Comparison of ENCODE assay signal across 30 mouse cellular contexts in the genomic region with DNA sequence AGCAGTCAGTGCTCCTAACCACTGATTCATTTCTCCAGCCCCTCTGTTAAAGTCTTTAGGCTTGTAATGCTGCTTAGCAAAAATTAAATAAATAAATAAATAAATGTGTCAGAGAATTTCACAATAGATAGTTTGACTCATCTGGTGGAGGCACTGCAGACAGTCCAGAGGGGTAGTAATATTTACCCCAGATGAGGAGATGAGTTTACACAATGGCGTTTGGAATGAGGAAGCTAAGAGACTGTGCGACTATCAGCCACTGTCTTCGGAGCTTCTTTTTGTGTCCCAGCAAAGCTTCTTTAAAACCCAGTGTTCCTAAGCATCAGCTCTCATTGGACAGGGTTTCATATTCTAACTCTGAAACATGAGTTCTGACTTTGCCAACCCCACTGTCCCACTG.
DNase-seq lines count a peak whose midpoint lies in the region; ATAC-seq and TF ChIP-seq lines count a peak whose summit lies in the region.
"Had no signal": no experiment of that assay in that cellular context is flagged by ENCODE, and none has a peak within 500 bp of the region (broad histone marks: within the 10 kb centered on the region; RNA-seq: fewer than 3 reads in every experiment).

No protein-coding gene starts in this region.

- 0 out of 2 replicates have a peak, but pooled peaks cover 1% of the 10 kb centered on the region for H3K79me2 ChIP-seq in MEL (ENCODE audit: control insufficient read depth, insufficient read depth, low read length, poor library complexity)

- no peaks in the 10 kb centered on the region for H3K36me3 ChIP-seq in heart, embryonic 13.5 days
- H3K36me3 ChIP-seq in heart, embryonic 10.5 days: no peaks in the 10 kb centered on the region
- peaks cover 0 to 17% of the 10 kb centered on the region in 2 experiments; a peak in 2 of 4 replicates for H3K36me3 ChIP-seq in MEL (ENCODE audit: control insufficient read depth in 1 of 2, insufficient read depth in 2 of 2, low read length in 2 of 2)
- H3K36me3 ChIP-seq in liver, embryonic 14.5 days (replicated peaks; ENCODE audit: control insufficient read depth, insufficient read depth, low read depth): peaks cover 4% of the 10 kb centered on the region; the same call in 1 of the 2 replicates
- H3K36me3 ChIP-seq: embryonic facial prominence, embryonic 10.5 days; embryonic facial prominence, embryonic 15.5 days; forebrain, embryonic 12.5 days; hindbrain, embryonic 15.5 days; limb, embryonic 13.5 days; midbrain, embryonic 12.5 days; neural tube, embryonic 13.5 days; stomach, embryonic 15.5 days had no signal

- no peak for TF ChIP-seq POLR2A in MEL (IDR thresholded peaks at IDR 0.05; ENCODE audit: control insufficient read depth in 1 of 2, insufficient read depth in 1 of 2, low read depth in 1 of 2, low read length in 2 of 2, poor library complexity in 1 of 2)

- H3K27ac ChIP-seq in heart, embryonic 13.5 days (replicated peaks): 0 out of 2 replicates have a peak overlapping the region, but pooled peaks have one; percentile 58
- no peak overlapping the region for H3K27ac ChIP-seq in heart, embryonic 10.5 days
- peak overlapping the region; percentile 99 for H3K27ac ChIP-seq in MEL (ENCODE audit: control insufficient read depth, low read depth, low read length)
- H3K27ac ChIP-seq in liver, embryonic 14.5 days: no peak overlapping the region; the same call in 1 of the 2 replicates
- H3K27ac ChIP-seq: embryonic facial prominence, embryonic 10.5 days; embryonic facial prominence, embryonic 15.5 days; hindbrain, embryonic 15.5 days; left cerebral cortex, adult 2 months; limb, embryonic 13.5 days; neural tube, embryonic 13.5 days; stomach, embryonic 15.5 days had no signal

- peaks cover 5% of the 10 kb centered on the region; the same call in 1 of the 2 replicates for H3K4me1 ChIP-seq in heart, embryonic 13.5 days
- no peaks in the 10 kb centered on the region for H3K4me1 ChIP-seq in heart, embryonic 10.5 days
- peaks cover 3 to 17% of the 10 kb centered on the region in 2 experiments for H3K4me1 ChIP-seq in MEL (ENCODE audit: control insufficient read depth in 1 of 2, insufficient read depth in 2 of 2, low read length in 2 of 2)
- H3K4me1 ChIP-seq in liver, embryonic 14.5 days (replicated peaks; ENCODE audit: control insufficient read depth in 2 of 2, insufficient read depth in 2 of 2, low read length in 1 of 2): peaks cover 10 to 26% of the 10 kb centered on the region in 2 experiments
- H3K4me1 ChIP-seq: neural tube, embryonic 13.5 days; stomach, embryonic 15.5 days had no signal

- WGBS in heart, embryonic 13.5 days: 95% methylated on average over 3 of the region's 3 CpGs
- 87% methylated on average over 3 of the region's 3 CpGs for WGBS in heart, embryonic 10.5 days
- 69% methylated on average over 3 of the region's 3 CpGs for WGBS in liver, embryonic 14.5 days (ENCODE audit: insufficient replicate concordance)

- TF ChIP-seq EP300 in MEL (IDR thresholded peaks at IDR 0.05; ENCODE audit: low read depth in 1 of 2, low read length in 2 of 2): no peak
- no peak for TF ChIP-seq EP300 in liver, embryonic 14.5 days (IDR thresholded peaks at IDR 0.05; ENCODE audit: low read depth)

- no peak for TF ChIP-seq RAD21 in MEL (IDR thresholded peaks at IDR 0.05; ENCODE audit: low read depth, low read length)

- H3K4me3 ChIP-seq in heart, embryonic 13.5 days: no peak overlapping the region
- H3K4me3 ChIP-seq in heart, embryonic 10.5 days: no peak overlapping the region
- H3K4me3 ChIP-seq in MEL (ENCODE audit: control insufficient read depth in 1 of 2, insufficient read depth in 1 of 2, low read depth in 2 of 2, low read length in 2 of 2): no peak overlapping the region
- H3K4me3 ChIP-seq in liver, embryonic 14.5 days (ENCODE audit: insufficient read depth in 1 of 2, low read depth in 2 of 2, low read length in 2 of 2): no peak overlapping the region; a peak in 1 of 4 replicates
- H3K4me3 ChIP-seq: embryonic facial prominence, embryonic 10.5 days; embryonic facial prominence, embryonic 15.5 days; forebrain, embryonic 12.5 days; hindbrain, embryonic 15.5 days; left cerebral cortex, adult 2 months; limb, embryonic 13.5 days; midbrain, embryonic 12.5 days; neural tube, embryonic 13.5 days; stomach, embryonic 15.5 days had no signal

- no peaks in the 10 kb centered on the region for H3K9me3 ChIP-seq in heart, embryonic 13.5 days
- H3K9me3 ChIP-seq in heart, embryonic 10.5 days: no peaks in the 10 kb centered on the region
- H3K9me3 ChIP-seq in MEL (replicated peaks; ENCODE audit: insufficient read depth, low read length): no peaks in the 10 kb centered on the region
- H3K9me3 ChIP-seq in liver, embryonic 14.5 days (ENCODE audit: control insufficient read depth, low read length): no peaks in the 10 kb centered on the region
- H3K9me3 ChIP-seq: embryonic facial prominence, embryonic 10.5 days; embryonic facial prominence, embryonic 15.5 days; forebrain, embryonic 12.5 days; hindbrain, embryonic 15.5 days; limb, embryonic 13.5 days; midbrain, embryonic 12.5 days; neural tube, embryonic 13.5 days; stomach, embryonic 15.5 days had no signal

- H3K9ac ChIP-seq in heart, embryonic 13.5 days: no peak overlapping the region
- no peak overlapping the region for H3K9ac ChIP-seq in MEL (ENCODE audit: control insufficient read depth, low read depth, low read length, poor library complexity, severe bottlenecking)
- no peak overlapping the region for H3K9ac ChIP-seq in liver, embryonic 14.5 days (replicated peaks)
- H3K9ac ChIP-seq: embryonic facial prominence, embryonic 15.5 days; forebrain, embryonic 12.5 days; forebrain, postnatal 0 days; hindbrain, embryonic 15.5 days; limb, embryonic 13.5 days; midbrain, embryonic 12.5 days; neural tube, embryonic 13.5 days; stomach, embryonic 15.5 days had no signal

- no peak for TF ChIP-seq CTCF in MEL (IDR thresholded peaks at IDR 0.05 in 2 of 3, conservative IDR thresholded peaks at IDR 0.05 in 1 of 3; ENCODE audit: control insufficient read depth in 1 of 3, insufficient read depth in 1 of 3, low read depth in 2 of 3, low read length in 3 of 3, poor library complexity in 1 of 3, severe bottlenecking in 1 of 3)
- TF ChIP-seq CTCF in liver, embryonic 14.5 days (IDR thresholded peaks at IDR 0.05; ENCODE audit: low read depth): no peak; the same call in 1 of the 2 replicates

- H3K27me3 ChIP-seq in heart, embryonic 13.5 days (replicated peaks): peaks cover 10% of the 10 kb centered on the region; the same call in 1 of the 2 replicates
- H3K27me3 ChIP-seq in heart, embryonic 10.5 days (ENCODE audit: insufficient read depth, poor library complexity, severe bottlenecking): no peaks in the 10 kb centered on the region
- H3K27me3 ChIP-seq in MEL (ENCODE audit: control insufficient read depth in 1 of 2, insufficient read depth in 2 of 2, low read length in 2 of 2): no peaks in the 10 kb centered on the region
- H3K27me3 ChIP-seq in liver, embryonic 14.5 days (ENCODE audit: control insufficient read depth, insufficient read depth, low read length): no peaks in the 10 kb centered on the region
- H3K27me3 ChIP-seq: megakaryocyte, embryonic 14.5 days; midbrain, embryonic 12.5 days; neural tube, embryonic 13.5 days; stomach, embryonic 15.5 days had no signal

- no peak for DNase-seq in heart, embryonic 10.5 days (ENCODE audit: low spot score)
- peak; percentile 38 for DNase-seq in MEL (ENCODE audit: low read depth, low spot score)
- no peak for DNase-seq in liver, embryonic 14.5 days (ENCODE audit: low read depth in 3 of 3, low spot score in 3 of 3)
- DNase-seq in gastrocnemius, adult 8-10 months (ENCODE audit: low spot score in 2 of 2): no peak
- no peak for DNase-seq in ovary, postnatal 14 days (ENCODE audit: low spot score)
- DNase-seq: adrenal gland, adult 2 months; adrenal gland, postnatal 36 days; cerebellum, adult 2 months; cerebellum, postnatal 14 days; forebrain, postnatal 0 days; gastrocnemius, postnatal 36 days; kidney, adult 11 months; kidney, postnatal 14 days; lung, adult 2 months; right cerebral cortex, postnatal 14 days had no signal

- H3K4me2 ChIP-seq in heart, embryonic 13.5 days: no peak overlapping the region
- H3K4me2 ChIP-seq in liver, embryonic 14.5 days (ENCODE audit: low read depth): peak overlapping the region; percentile 67
- H3K4me2 ChIP-seq: embryonic facial prominence, embryonic 15.5 days; hindbrain, embryonic 15.5 days; limb, embryonic 13.5 days; midbrain, embryonic 12.5 days; neural tube, embryonic 13.5 days; stomach, embryonic 15.5 days had no signal

- no peak for ATAC-seq in heart, embryonic 13.5 days (ENCODE audit: extremely low read depth, insufficient number of reproducible peaks, low FRiP score, low TSS enrichment)
- ATAC-seq in liver, embryonic 14.5 days (ENCODE audit: insufficient read depth): no peak
- ATAC-seq in megakaryocyte progenitor cell, adult 5-6 weeks (replicated peaks; ENCODE audit: poor library complexity): peak; percentile 81
- ATAC-seq: activated CD4-positive, CD25-positive, alpha-beta regulatory T cell, adult 4 months; CD4-positive, CD25-positive, alpha-beta regulatory T cell, adult 4 months; forebrain, postnatal 0 days; inflammation-experienced regulatory T-cells, adult 6 months had no signal

TF ChIP-seq in MEL, 35 proteins besides CTCF, POLR2A, EP300 and RAD21:
- TF ChIP-seq MXI1 (IDR thresholded peaks at IDR 0.05; ENCODE audit: low read depth, low read length) (no peak), MYC (IDR thresholded peaks at IDR 0.05; ENCODE audit: low read depth, low read length) (no peak), SMC3 (IDR thresholded peaks at IDR 0.05; ENCODE audit: low read depth, low read length) (no peak), NELFE (IDR thresholded peaks at IDR 0.05; ENCODE audit: low read depth, low read length) (no peak), NRF1 (IDR thresholded peaks at IDR 0.05; ENCODE audit: insufficient read depth, low read depth, low read length, poor library complexity, severe bottlenecking) (no peak), RCOR1 (IDR thresholded peaks at IDR 0.05; ENCODE audit: low read depth, low read length) (no peak), MEF2A (IDR thresholded peaks at IDR 0.05; ENCODE audit: extremely low read depth, insufficient replicate concordance, low read depth, low read length, poor library complexity, severe bottlenecking) (no peak), USF1 (IDR thresholded peaks at IDR 0.05; ENCODE audit: low read depth, low read length) (no peak), ETS1 (IDR thresholded peaks at IDR 0.05; ENCODE audit: low read depth, low read length) (no peak), MYB (IDR thresholded peaks at IDR 0.05; ENCODE audit: low read depth, low read length) (no peak), UBTF (IDR thresholded peaks at IDR 0.05; ENCODE audit: borderline replicate concordance, insufficient read depth, low read depth, low read length) (no peak), ZC3H11A (IDR thresholded peaks at IDR 0.05; ENCODE audit: low read depth, low read length) (no peak)

Comparison
In these comparisons a context has a peak if more than half of its experiments do, and no peak if none do; other contexts are left out.
1. H3K27ac ChIP-seq: peak in heart, embryonic 13.5 days (single experiment) and MEL (single experiment); none in heart, embryonic 10.5 days (single experiment) and liver, embryonic 14.5 days (single experiment).